Mouse (Mus musculus) G1E (cell line): Measurements from ENCODE around the gene Rab3gap1.

Source experiments
- CTCF ChIP-seq: IDR thresholded peaks from 2 replicates; pipeline ENCODE4 v1.5.1; 2012; ENCODE audit warnings: low read depth, low read length, inconsistent platforms, mixed read lengths
- GATA1 ChIP-seq: IDR thresholded peaks from 2 replicates; pipeline ENCODE4 v1.6.1; 2012; ENCODE audit warnings: borderline replicate concordance, low read length, inconsistent platforms, mixed read lengths
- TAL1 ChIP-seq: conservative IDR thresholded peaks from 2 replicates; pipeline ENCODE4 v1.6.1; 2012; ENCODE audit warnings: low read depth, low read length, inconsistent platforms, mixed read lengths

GRCm38 (mm10) chr1:127861900-127862299, 6.7 kb upstream of the Rab3gap1 start:
- TF ChIP-seq CTCF (no peak), TAL1 (no peak), GATA1 (no peak)
